In genomic region chr3:116658928-116659565, GRCm38 (mm10) we compare ENCODE assay signal across 20 mouse cellular contexts. TPM values are rescaled to one million over a fixed set of nuclear protein-coding genes. Genes with fewer than 3 reads are reported as not detected.
A peak's percentile ranks its signal among the peaks of the same experiment; 100 is the strongest.
DNase-seq lines count a peak whose midpoint lies in the region; ATAC-seq and TF ChIP-seq lines count a peak whose summit lies in the region.
"Had no signal": no experiment of that assay in that cellular context is flagged by ENCODE, and none has a peak within 500 bp of the region (broad histone marks: within the 10 kb centered on the region; RNA-seq: fewer than 3 reads in every experiment).

No protein-coding gene starts in this region.

- H3K4me1 ChIP-seq in ES-E14 (ENCODE audit: control insufficient read depth in 2 of 2, insufficient read depth in 2 of 2, low read length in 2 of 2, poor library complexity in 1 of 2) = peaks cover 18 to 36% of the 10 kb centered on the region in 2 experiments
- peaks cover 73% of the 10 kb centered on the region for H3K4me1 ChIP-seq in liver, embryonic 12.5 days
- peaks cover 7% of the 10 kb centered on the region; the same call in 1 of the 2 replicates for H3K4me1 ChIP-seq in forebrain, postnatal 0 days (ENCODE audit: insufficient read depth)
- peaks cover 26% of the 10 kb centered on the region for H3K4me1 ChIP-seq in hindbrain, embryonic 16.5 days (ENCODE audit: control insufficient read depth, insufficient read depth, low read depth, low read length)

- no peak for TF ChIP-seq CTCF in forebrain, postnatal 0 days (IDR thresholded peaks at IDR 0.05; ENCODE audit: low read depth)

- peak overlapping the region; percentile 84 for H3K4me2 ChIP-seq in liver, embryonic 12.5 days
- no peak overlapping the region for H3K4me2 ChIP-seq in forebrain, postnatal 0 days (ENCODE audit: low read depth)
- no peak overlapping the region for H3K4me2 ChIP-seq in hindbrain, embryonic 16.5 days (ENCODE audit: low read length)
- H3K4me2 ChIP-seq: heart, embryonic 15.5 days had no signal

- H3K27ac ChIP-seq in ES-E14 (ENCODE audit: insufficient read depth, low read depth, low read length, poor library complexity, severe bottlenecking) = no peak overlapping the region
- H3K27ac ChIP-seq in liver, embryonic 12.5 days = no peak overlapping the region
- H3K27ac ChIP-seq in forebrain, postnatal 0 days (ENCODE audit: low read depth, low read length) = no peak overlapping the region
- H3K27ac ChIP-seq in hindbrain, embryonic 16.5 days (ENCODE audit: low read depth, low read length) = no peak overlapping the region
- H3K27ac ChIP-seq: forebrain, embryonic 13.5 days; heart, embryonic 15.5 days had no signal

- no peak for ATAC-seq in liver, embryonic 12.5 days
- no peak for ATAC-seq in forebrain, postnatal 0 days
- ATAC-seq in hindbrain, embryonic 16.5 days = no peak
- ATAC-seq: forebrain, embryonic 13.5 days; lung, postnatal 0 days had no signal

- H3K9me3 ChIP-seq in ES-E14 (ENCODE audit: control insufficient read depth, insufficient read depth, low read depth, low read length) = no peaks in the 10 kb centered on the region
- no peaks in the 10 kb centered on the region for H3K9me3 ChIP-seq in liver, embryonic 12.5 days (replicated peaks)
- H3K9me3 ChIP-seq in forebrain, postnatal 0 days (ENCODE audit: low read length) = no peaks in the 10 kb centered on the region
- no peaks in the 10 kb centered on the region for H3K9me3 ChIP-seq in hindbrain, embryonic 16.5 days (ENCODE audit: control insufficient read depth, low read length)
- H3K9me3 ChIP-seq: forebrain, embryonic 13.5 days; heart, embryonic 15.5 days had no signal

- no peaks in the 10 kb centered on the region for H3K27me3 ChIP-seq in liver, embryonic 12.5 days (replicated peaks)
- no peaks in the 10 kb centered on the region for H3K27me3 ChIP-seq in forebrain, postnatal 0 days (ENCODE audit: insufficient read depth, low read length)
- no peaks in the 10 kb centered on the region for H3K27me3 ChIP-seq in hindbrain, embryonic 16.5 days (replicated peaks; ENCODE audit: control insufficient read depth, insufficient read depth, low read length)
- H3K27me3 ChIP-seq: forebrain, embryonic 13.5 days; heart, embryonic 15.5 days had no signal

- peak; percentile 9 to 24 for DNase-seq in kidney, adult 8-10 months
- DNase-seq in kidney, postnatal 10 days = no peak
- DNase-seq in CD4-positive, CD25-positive, alpha-beta regulatory T cell, adult 2 months (ENCODE audit: low read depth, low spot score) = peak; percentile 64
- DNase-seq in ES-E14 (ENCODE audit: low read depth, low spot score) = no peak
- no peak for DNase-seq in forebrain, postnatal 0 days
- DNase-seq: adrenal gland, adult 2 months; cerebellum, adult 18-20 months; heart, adult 18-20 months; retina, postnatal 1 day; thymus, adult 2 months had no signal

- in situ Hi-C loops in ES-E14 (cut with MboI; ENCODE audit: low sequenced_read_pairs in 2 of 2, unreplicated experiment in 2 of 2) = no loop called here

- peak overlapping the region; percentile 9 to 60; a peak in 2 of 4 replicates for H3K4me3 ChIP-seq in ES-E14 (ENCODE audit: insufficient read depth in 1 of 2, low read depth in 1 of 2, low read length in 2 of 2, poor library complexity in 1 of 2, severe bottlenecking in 1 of 2)
- no peak overlapping the region for H3K4me3 ChIP-seq in liver, embryonic 12.5 days
- H3K4me3 ChIP-seq in forebrain, postnatal 0 days (ENCODE audit: low read depth, low read length) = no peak overlapping the region
- H3K4me3 ChIP-seq in hindbrain, embryonic 16.5 days (ENCODE audit: low read length) = no peak overlapping the region
- H3K4me3 ChIP-seq: forebrain, embryonic 13.5 days; heart, embryonic 15.5 days had no signal

- no peaks in the 10 kb centered on the region for H3K36me3 ChIP-seq in ES-E14 (ENCODE audit: control insufficient read depth, insufficient read depth, low read length, poor library complexity, severe bottlenecking)
- H3K36me3 ChIP-seq in liver, embryonic 12.5 days = no peaks in the 10 kb centered on the region
- H3K36me3 ChIP-seq in forebrain, postnatal 0 days (ENCODE audit: insufficient read depth) = no peaks in the 10 kb centered on the region
- no peaks in the 10 kb centered on the region for H3K36me3 ChIP-seq in hindbrain, embryonic 16.5 days (ENCODE audit: control insufficient read depth, insufficient read depth, low read length)
- H3K36me3 ChIP-seq: heart, embryonic 15.5 days had no signal

- WGBS in liver, embryonic 12.5 days (ENCODE audit: insufficient replicate concordance) = 69% methylated on average over 15 of the region's 15 CpGs
- 49% methylated on average over 15 of the region's 15 CpGs for WGBS in forebrain, postnatal 0 days
- WGBS in hindbrain, embryonic 16.5 days = 77% methylated on average over 15 of the region's 15 CpGs

- peak overlapping the region; percentile 9; the same call in 1 of the 2 replicates for H3K9ac ChIP-seq in ES-E14 (ENCODE audit: insufficient read depth, low read depth, low read length, poor library complexity, severe bottlenecking)
- 0 out of 2 replicates have a peak overlapping the region, but pooled peaks have one; percentile 5 for H3K9ac ChIP-seq in liver, embryonic 12.5 days
- H3K9ac ChIP-seq in forebrain, postnatal 0 days = no peak overlapping the region
- no peak overlapping the region for H3K9ac ChIP-seq in hindbrain, embryonic 16.5 days (ENCODE audit: low read depth, low read length)
- H3K9ac ChIP-seq: forebrain, embryonic 13.5 days; heart, embryonic 15.5 days had no signal

TF ChIP-seq in ES-E14, 5 proteins besides CTCF, POLR2A, EP300 and RAD21:
- TF ChIP-seq CHD2 (IDR thresholded peaks at IDR 0.05; ENCODE audit: low read depth, low read length) = no peak
- TF ChIP-seq ZC3H11A (IDR thresholded peaks at IDR 0.05; ENCODE audit: borderline replicate concordance, low read depth, low read length) = no peak
- no peak for TF ChIP-seq MAFK (IDR thresholded peaks at IDR 0.05; ENCODE audit: insufficient read depth, low read depth, low read length)
- TF ChIP-seq HCFC1 (IDR thresholded peaks at IDR 0.05; ENCODE audit: borderline replicate concordance, insufficient read depth, low read length) = no peak
- no peak for TF ChIP-seq ZNF384 (IDR thresholded peaks at IDR 0.05; ENCODE audit: low read depth, low read length)

RNA-seq across cellular contexts. Expression of gene Mfsd14a, which starts 3.4 kb away (rescaled TPM):
- total RNA-seq in ES-E14 (2012; rRNA removed) = 117 and 142 TPM in 2 replicates
- 49.6 and 53.1 TPM in 2 replicates for polyA plus RNA-seq in liver, embryonic 12.5 days (2016; fragmentation: Nextera tagmentation; extraction: Ambion mirVana)
- 57.6 and 58.6 TPM in 2 replicates for total RNA-seq in forebrain, postnatal 0 days (2014; rRNA removed)
- 46.6 and 51.7 TPM in 2 replicates for polyA plus RNA-seq in forebrain, postnatal 0 days (2015; fragmentation: Nextera tagmentation; extraction: Ambion mirVana)
- polyA plus RNA-seq in hindbrain, embryonic 16.5 days (2015; fragmentation: Nextera tagmentation; extraction: Ambion mirVana) = 64.6 and 68.2 TPM in 2 replicates

RNA-seq across cellular contexts. Expression of gene Gm43191, which starts 22.0 kb away (rescaled TPM):
- 0.48 and 0.94 TPM in 2 replicates for total RNA-seq in ES-E14 (2012; rRNA removed)
- polyA plus RNA-seq in liver, embryonic 12.5 days (2016; fragmentation: Nextera tagmentation; extraction: Ambion mirVana) = not detected in 2 replicates
- not detected in 2 replicates for total RNA-seq in forebrain, postnatal 0 days (2014; rRNA removed)
- polyA plus RNA-seq in forebrain, postnatal 0 days (2015; fragmentation: Nextera tagmentation; extraction: Ambion mirVana) = not detected in 2 replicates
- not detected in 2 replicates for polyA plus RNA-seq in hindbrain, embryonic 16.5 days (2015; fragmentation: Nextera tagmentation; extraction: Ambion mirVana)
- total RNA-seq: adrenal gland, adult 2 months; common myeloid progenitor, adult 5-6 weeks; heart, adult 18-20 months; neutrophil, adult 5-6 weeks had no signal
- polyA plus RNA-seq: adrenal gland, adult 2 months; forebrain, embryonic 13.5 days; heart, embryonic 15.5 days; hindbrain, embryonic 11.5 days; large intestine, adult 2 months; limb, embryonic 14.5 days; lung, postnatal 0 days; thymus, adult 2 months had no signal

RNA-seq across cellular contexts. Expression of gene Trmt13, which starts 44.7 kb away (rescaled TPM):
- total RNA-seq in ES-E14 (2012; rRNA removed) = 22.8 and 23.3 TPM in 2 replicates
- polyA plus RNA-seq in liver, embryonic 12.5 days (2016; fragmentation: Nextera tagmentation; extraction: Ambion mirVana) = 13.1 and 13.6 TPM in 2 replicates
- 13.5 and 21.0 TPM in 2 replicates for total RNA-seq in forebrain, postnatal 0 days (2014; rRNA removed)
- 10.3 and 14.4 TPM in 2 replicates for polyA plus RNA-seq in forebrain, postnatal 0 days (2015; fragmentation: Nextera tagmentation; extraction: Ambion mirVana)
- polyA plus RNA-seq in hindbrain, embryonic 16.5 days (2015; fragmentation: Nextera tagmentation; extraction: Ambion mirVana) = 22.5 and 25.2 TPM in 2 replicates

RNA-seq across cellular contexts. Expression of gene Slc35a3, which starts 53.6 kb away (rescaled TPM):
- total RNA-seq in ES-E14 (2012; rRNA removed) = 20.1 and 20.3 TPM in 2 replicates
- polyA plus RNA-seq in liver, embryonic 12.5 days (2016; fragmentation: Nextera tagmentation; extraction: Ambion mirVana) = 12.0 and 13.8 TPM in 2 replicates
- 14.1 and 21.9 TPM in 2 replicates for total RNA-seq in forebrain, postnatal 0 days (2014; rRNA removed)
- 3.7 and 4.8 TPM in 2 replicates for polyA plus RNA-seq in forebrain, postnatal 0 days (2015; fragmentation: Nextera tagmentation; extraction: Ambion mirVana)
- polyA plus RNA-seq in hindbrain, embryonic 16.5 days (2015; fragmentation: Nextera tagmentation; extraction: Ambion mirVana) = 7.3 and 8.1 TPM in 2 replicates

Comparison
In these comparisons a context has a peak if more than half of its experiments do, and no peak if none do; other contexts are left out.
1. DNase-seq: peak in kidney, adult 8-10 months (2 of 2) and CD4-positive, CD25-positive, alpha-beta regulatory T cell, adult 2 months (single experiment); none in kidney, postnatal 10 days (single experiment), ES-E14 (single experiment) and forebrain, postnatal 0 days (single experiment).
2. H3K4me3 ChIP-seq: peak in ES-E14 (2 of 2); none in liver, embryonic 12.5 days (single experiment), forebrain, postnatal 0 days (single experiment) and hindbrain, embryonic 16.5 days (single experiment).
3. H3K9ac ChIP-seq: peak in ES-E14 (single experiment) and liver, embryonic 12.5 days (single experiment); none in forebrain, postnatal 0 days (single experiment) and hindbrain, embryonic 16.5 days (single experiment).